Mouse (Mus musculus) thymus, postnatal 10 days (tissue): ENCODE results near the gene Synpo2.

Experiments
- DNase-seq, 2 experiments: peaks; one replicate each; pipeline ENCODE4 v3.0.0; 2021; ENCODE audit warnings: low spot score in 2 of 2

Gene Synpo2

DNA sequence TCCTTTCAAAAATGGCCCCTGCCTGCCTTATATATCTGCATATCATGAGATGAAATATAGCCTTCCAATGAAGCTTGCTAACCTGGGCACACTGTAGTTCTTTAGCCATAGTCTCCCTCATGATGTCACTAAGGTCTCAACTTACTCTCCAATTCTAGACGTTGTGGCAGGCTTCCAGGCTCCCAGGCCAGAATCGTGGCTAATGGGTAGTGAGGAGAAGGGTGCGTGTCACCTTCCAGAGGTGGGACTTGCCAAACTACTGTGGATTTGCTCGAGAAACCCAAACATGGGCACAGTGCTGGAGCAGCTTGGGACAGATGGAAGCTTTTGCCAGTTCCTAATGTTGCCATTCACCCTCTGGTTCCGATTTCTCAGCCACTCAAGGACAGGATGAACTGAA is 69.5 kb downstream of the Synpo2 start:
- DNase-seq: no peak

DNA sequence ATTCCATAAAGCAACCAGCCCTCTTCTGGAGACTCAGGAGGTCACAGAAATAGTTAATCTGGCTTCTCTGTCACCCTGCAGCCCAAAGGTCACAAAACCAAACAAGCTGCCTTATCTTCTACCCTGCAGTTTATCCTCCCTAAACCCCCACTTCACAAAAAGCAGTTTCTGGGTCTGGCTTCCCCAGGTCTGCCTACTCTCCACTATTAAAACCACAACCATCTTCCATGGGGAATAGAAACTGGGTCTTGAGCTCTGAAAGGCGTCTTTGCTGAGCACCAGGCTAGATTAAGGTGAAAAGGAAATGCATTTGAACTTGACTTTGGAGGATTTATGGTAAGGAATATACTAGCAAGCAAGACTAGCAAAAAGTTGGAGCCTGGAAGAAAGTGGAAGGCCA is 71.8 kb downstream of the Synpo2 start:
- DNase-seq: no peak

DNA sequence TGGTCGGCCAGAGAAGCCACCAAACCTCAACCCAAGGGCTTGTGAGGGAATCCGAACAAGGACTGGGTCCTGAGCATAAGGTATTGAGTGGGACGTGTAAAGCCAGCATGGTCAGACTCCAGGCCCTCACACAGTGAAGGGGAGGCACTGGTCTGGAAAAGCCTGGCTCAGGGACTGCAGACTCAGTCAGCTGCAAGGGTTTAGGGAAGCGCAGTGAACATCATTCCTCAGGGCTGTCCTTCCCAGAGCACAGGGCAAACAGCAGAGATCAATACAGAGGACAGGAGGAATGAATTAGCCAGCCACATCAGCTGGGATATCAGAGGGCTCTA is 72.8 kb downstream of the Synpo2 start:
- DNase-seq: no peak

DNA sequence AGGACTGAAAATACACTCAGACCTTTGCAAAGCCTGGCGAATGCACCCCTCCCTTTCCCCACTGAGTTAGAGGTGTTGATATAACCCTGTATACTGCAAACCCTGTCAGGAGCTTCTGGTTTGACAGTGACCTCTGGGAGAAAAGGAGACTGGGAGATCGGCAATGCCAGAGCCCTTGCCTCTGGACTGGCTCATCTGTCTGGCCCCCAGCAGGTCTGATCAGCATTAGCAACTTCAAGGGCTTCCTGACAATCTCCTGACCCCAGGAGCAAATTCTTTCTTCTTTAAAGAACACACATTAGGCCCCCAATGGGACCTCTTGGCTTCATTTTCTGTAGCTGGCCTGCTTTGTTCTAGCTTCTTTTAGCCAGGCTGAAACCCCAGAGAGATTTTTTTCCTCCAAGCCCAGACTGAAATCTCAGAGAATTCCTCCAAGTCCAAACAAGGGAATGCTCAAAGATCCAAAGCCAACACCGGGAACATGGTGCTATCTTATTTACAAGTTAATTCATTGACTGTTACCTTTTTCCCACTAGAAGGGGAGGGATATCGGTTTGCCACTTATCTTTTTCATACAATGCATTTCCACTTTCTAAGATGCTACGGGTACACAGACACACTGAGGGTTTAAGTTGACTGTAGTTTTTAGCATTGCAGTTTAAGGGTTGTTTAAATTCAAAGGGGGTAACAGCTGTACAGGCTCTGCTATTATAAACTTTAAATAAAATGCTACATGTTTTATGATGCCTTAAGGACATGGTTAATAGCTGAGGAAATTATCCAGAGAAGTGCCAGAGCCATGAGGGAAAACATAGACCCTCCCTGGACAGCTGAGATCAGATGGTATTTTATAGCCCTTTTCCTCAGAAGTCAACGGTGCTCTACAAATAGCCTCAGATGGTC is 73.4 kb downstream of the Synpo2 start:
- no peak for DNase-seq

DNA sequence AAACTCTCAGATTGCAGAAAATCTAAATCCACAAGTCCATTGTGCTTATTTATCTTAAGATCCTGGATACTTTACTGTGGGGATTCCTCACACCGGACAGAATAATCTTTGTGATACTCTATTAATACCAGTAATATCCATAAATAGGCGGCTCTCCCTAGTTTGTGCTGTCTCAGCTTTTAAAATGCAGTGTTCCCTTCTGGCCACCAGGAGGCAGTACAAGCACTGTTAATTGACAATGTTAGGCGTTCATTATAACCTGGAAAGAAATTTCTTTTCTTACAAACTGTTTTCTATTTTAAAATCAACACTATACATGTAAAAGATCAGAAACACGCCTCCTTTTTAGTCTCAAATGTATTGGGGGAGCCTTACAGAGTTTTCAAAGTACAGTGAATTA is 75.2 kb downstream of the Synpo2 start:
- peak in 1 of 2 experiments; percentile 18 for DNase-seq

DNA sequence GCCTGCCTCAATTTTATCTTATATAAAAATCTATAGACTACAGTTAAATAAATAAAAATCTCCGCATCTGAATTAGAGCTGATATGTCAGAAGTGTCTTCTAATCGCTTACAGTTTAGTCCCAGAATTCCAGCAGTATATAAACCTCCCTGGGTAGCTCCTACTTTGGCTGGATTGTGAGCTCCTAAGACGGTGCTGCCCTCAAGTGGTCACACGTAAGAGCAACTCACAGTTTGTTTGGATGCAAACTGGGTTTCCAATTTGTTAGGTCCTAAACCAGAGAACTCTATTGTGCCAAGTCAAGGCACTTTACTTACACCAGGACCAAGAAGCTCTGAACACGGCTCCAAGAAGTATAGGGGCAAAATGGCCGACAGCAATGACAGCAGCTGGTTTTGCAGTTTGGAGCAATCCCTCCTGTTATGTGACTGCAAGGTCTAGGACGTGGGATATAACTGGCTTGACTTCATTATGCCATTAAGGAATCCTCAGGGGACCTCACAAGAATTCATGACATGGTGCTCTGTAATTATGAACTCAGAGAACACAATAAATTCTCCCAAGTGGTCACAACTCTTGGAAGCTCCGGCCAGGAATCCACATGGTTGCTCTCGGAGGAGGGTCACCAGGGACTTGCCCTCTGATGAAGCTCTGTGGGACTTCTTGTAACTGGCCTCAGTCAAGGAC is 76.7 kb downstream of the Synpo2 start:
- no peak for DNase-seq

- no peak for DNase-seq
Observed at GRCm38 (mm10) chr3:123158579-123158978, 77.4 kb downstream of the Synpo2 start.

DNA sequence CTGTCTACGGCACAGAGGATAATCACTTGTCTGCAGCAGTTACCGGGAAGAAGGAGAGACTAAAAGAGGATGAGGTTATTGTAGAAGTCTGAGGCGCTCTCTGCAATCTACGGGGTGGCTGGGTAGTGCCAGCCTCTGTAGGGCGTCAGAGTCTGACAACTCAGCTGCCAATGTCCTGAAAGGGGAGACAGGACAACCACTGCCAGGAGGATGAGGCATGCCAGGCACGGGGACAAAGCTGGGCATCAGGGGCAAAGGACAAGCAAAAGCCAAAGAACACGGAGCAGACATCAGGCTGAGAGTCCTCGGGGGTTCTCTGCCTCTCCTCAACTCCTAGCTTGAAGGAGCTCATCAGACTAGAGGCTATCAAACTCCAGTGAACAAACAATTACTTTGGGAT is 82.6 kb downstream of the Synpo2 start:
- DNase-seq: no peak

- no peak for DNase-seq
Observed at GRCm38 (mm10) chr3:123152911-123153310, 83.0 kb downstream of the Synpo2 start.

DNA sequence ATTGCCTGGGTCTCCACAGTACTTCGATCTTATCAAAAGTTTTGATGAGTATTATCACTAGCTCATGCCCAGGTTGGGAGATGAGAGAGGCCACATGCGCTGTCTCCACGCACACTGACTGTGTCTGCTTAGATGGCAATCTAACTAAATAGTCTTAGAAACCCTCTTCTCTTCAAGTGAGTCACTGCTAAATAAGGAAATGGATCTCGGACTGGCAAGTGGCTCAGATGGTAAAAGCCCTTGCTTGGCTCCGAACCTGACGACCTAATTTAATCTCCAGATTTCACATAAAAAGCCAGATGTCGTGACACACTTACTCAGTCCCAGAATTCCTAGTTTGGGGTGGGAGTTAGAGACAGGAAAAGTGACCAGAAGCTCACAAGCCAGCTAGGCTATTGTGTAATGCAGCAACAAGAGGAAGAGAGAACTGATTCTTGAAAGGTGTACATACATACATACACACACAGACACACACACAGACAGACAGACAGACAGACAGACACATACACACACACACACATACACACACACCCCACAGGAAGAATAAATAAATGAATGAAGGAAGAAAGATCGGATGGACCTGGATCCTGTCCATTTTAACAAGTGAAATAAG is 85.3 kb downstream of the Synpo2 start:
- no peak for DNase-seq

- no peak for DNase-seq
Observed at GRCm38 (mm10) chr3:123149380-123150162, 86.4 kb downstream of the Synpo2 start.

DNA sequence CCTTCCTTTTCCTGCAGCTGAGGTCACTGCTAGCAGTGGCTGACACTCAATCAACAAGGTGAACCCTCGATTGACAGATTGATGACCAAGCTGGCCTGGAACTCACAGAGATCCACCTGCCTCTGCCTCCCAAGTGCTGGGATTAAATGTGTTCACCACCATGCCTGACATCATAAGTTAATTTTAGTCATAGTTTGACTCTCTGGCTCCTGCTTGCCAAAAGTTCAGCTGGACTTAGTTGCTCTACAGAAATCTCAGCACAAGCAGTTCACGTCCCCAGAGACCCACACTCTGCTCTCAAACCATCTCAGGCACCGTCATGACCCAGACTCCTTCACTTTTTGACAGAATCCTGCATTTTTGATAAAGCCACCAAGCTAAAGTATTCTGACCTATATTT is 87.3 kb downstream of the Synpo2 start:
- DNase-seq: no peak

DNA sequence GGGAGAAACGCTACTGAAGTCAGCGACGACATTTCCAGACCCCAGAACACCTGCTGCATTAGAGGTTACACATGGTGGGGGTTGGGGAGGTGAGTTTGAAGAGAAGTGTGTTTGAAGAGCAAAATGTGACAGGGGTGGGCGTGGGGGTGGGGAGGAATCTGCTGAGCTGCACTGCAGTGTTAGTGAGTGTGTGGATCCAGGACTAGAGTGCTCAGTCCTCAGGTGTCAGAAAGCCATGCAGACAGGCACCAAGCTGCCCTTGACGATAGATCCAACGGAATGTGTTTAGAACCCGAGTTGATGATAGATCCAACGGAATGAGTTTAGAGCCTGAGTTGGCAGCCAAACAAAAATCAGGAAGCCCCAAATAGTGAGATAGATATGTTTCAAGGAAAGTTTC is 89.4 kb downstream of the Synpo2 start:
- no peak for DNase-seq

GRCm38 (mm10) chr3:123145942-123146341 is 90.0 kb downstream of the Synpo2 start:
- DNase-seq: no peak

DNA sequence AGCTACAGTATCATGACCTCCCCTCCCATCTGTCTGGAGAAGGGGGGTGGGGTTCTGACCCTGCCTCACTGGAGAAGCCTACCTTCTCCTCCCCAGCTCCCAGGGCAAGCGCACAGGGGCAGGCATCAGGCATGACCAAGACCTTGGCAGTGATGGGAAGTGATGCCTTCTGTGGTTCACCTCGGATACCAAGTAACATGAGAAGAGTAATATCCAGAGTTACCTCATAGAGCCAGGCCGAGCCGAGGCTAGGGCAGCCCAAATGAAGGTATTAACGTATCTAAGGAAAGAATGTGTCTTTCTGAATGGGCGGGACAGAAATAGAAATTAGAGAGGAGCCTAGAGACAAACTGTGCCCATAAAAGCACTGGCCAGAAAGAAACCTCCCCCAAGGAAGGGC is 92.5 kb downstream of the Synpo2 start:
- no peak for DNase-seq

GRCm38 (mm10) chr3:123142298-123142697 is 93.7 kb downstream of the Synpo2 start:
- DNase-seq: no peak

DNA sequence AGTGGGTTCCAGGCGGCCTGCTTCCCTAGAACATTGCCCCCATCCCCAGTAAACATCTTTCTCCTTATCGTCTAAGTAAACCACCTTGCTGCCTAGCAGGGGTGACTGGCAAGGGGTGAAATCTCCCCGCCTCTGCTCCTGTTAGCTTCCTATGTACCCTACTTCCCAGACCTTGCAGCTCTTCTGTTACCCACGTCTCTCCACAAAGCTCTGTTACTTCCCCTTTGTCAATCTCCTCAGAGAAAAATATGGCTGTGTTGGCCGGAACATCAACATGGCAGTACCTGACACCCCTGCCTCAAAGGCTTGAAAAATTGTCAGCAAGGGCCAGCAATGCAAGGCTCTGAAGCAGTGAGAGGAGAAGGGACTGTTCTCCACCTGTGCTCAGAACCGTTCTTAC is 94.9 kb downstream of the Synpo2 start:
- no peak for DNase-seq

DNA sequence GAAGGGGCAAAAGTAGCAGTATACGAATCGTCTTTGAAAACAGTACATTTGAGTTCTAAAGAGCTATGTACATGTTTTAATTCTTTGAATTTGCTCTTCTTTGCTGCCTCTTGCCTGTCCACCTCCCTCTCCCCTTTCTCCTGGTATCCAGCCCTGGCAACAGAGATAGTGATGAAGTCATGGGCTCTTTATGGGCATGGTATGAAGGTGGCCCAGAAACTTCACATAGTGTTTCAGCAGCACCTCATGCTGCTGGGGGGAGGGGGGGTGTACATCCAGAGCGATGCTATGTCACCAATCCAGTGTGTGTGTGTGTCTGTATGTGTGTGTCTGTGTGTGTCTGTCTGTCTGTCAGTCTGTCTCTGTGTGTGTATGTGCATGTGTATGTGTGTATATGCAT is 95.8 kb downstream of the Synpo2 start:
- no peak for DNase-seq

DNA sequence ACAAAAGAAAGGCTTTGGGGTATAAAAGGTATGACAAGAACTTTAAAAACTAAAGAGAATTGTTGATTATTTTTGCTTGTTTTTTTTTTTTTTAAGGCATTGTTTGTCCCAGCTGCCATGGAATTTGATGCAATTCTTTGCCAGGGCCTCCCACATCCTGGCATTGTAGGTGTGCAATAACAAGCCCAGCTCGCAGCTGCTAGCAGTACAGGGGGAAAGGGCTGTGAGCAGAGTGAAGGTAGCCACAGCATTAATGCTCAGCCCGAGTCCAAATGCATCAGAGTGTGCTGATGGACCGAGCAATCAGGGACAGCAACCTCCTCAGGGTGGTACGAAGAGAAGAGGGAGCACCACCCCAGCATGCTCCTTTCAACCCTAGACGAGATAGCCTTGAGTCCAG is 96.3 kb downstream of the Synpo2 start:
- DNase-seq: no peak

DNA sequence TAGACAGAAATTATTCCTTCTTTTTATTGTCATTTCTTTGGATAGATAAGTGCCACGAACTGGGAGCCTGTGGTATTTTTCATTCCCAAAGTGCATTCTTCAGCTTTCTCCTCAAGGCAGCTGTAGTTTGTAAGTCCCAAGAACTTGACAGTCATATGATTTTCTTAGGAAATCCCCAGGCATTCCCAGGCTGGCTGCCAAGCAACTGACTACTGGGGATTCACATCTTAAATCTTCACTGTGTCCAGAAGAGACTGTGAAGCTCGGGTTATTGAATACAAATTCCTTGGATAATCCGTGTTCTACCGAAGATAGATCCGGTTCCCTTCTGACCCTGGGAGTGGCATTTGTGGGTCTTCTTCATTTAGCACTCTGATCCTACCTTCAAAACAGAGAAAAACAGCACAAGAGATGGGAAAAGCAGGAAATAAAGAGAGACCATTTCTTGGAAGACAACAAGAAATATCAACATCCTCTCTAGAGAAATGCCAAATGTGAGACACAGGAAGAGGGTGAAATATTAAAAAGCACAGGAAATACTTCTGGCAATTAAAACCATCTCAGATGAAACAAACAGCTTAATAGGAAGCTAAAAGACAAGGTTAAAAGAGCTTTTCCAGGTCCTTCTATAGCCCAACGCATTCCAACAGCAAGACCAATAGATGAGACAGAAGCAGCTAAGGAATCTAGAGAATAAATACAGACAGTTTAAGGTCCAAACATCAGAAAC is 97.5 kb downstream of the Synpo2 start:
- no peak for DNase-seq

GRCm38 (mm10) chr3:123132101-123132500 is 103.8 kb downstream of the Synpo2 start:
- DNase-seq: no peak
